Mouse (Mus musculus) megakaryocyte, embryonic 14.5 days (primary cell): ENCODE measurements around the gene Gstm6.

Experiments
- FLI1 ChIP-seq: IDR thresholded peaks from 2 replicates; pipeline ENCODE4 v1.6.1; 2012; ENCODE audit warnings: low read length, inconsistent platforms, mixed read lengths
- GATA1 ChIP-seq: IDR thresholded peaks from 3 replicates; pipeline ENCODE4 v1.6.1; 2012; ENCODE audit warnings: mixed read lengths, low read length, inconsistent platforms, borderline replicate concordance

DNA sequence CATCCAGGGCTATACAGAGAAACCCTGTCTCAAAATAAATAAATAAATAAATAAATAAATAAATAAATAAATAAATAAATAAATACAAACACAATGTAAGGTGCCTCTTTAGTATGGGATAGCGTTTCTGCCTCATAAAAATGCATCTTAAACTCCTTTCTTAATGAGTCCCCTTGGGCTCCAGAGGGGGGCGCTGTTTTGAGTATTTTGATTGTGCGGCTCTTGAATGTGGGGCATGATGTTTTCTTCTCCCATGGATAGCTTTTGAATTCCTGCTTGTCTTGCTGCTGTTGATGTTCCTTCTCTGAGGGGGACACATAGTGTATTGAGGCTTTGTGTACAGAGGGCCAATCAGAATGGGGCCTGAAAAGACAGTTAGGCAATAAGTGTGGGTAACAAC is 26.5 kb downstream of the Gstm6 start:
- TF ChIP-seq GATA1 (no peak), FLI1 (no peak)
